Mouse (Mus musculus) cortical plate, adult 2 months (tissue): ENCODE measurements around the gene Phf21a.

Experiments
- CTCF ChIP-seq: fragments of 200-500 bp; IDR thresholded peaks from 2 replicates; pipeline ENCODE4 v1.5.1; 2011; ENCODE audit warnings: mild to moderate bottlenecking, control low read depth, low read length; ENCODE audit not compliant: insufficient read depth; ENCODE audit errors: extremely low read depth
- POLR2A ChIP-seq: fragments of 200-500 bp; IDR thresholded peaks from 2 replicates; pipeline ENCODE4 v1.6.1; 2011; ENCODE audit warnings: mild to moderate bottlenecking, low read length, control low read depth; ENCODE audit not compliant: insufficient read depth; ENCODE audit errors: extremely low read depth

- no peak for TF ChIP-seq POLR2A
- TF ChIP-seq CTCF, result no peak
Measured at GRCm38 (mm10) chr2:92188744-92189143, 95.8 kb downstream of the Phf21a start.
